Mouse (Mus musculus): ENCODE data around the gene Foxp1. TPM values are rescaled to one million over a fixed set of nuclear protein-coding genes. Genes with fewer than 3 reads are reported as not detected.

Foxp1 gene
- total RNA-seq, 2 experiments from 2014 or later, result 69.8 to 75.1 TPM

- DNase-seq (ENCODE audit: low spot score in 2 of 2), result peak; percentile 8 to 26
Observed at GRCm38 (mm10) chr6:99485217-99485883, 37.2 kb downstream of the Foxp1 start.

GRCm38 (mm10) chr6:99484884-99485216, 37.7 kb downstream of the Foxp1 start:
- DNase-seq (ENCODE audit: low spot score in 2 of 2), result no peak

- no peak for DNase-seq (ENCODE audit: low spot score in 2 of 2)
Observed at GRCm38 (mm10) chr6:99484197-99484725, 38.3 kb downstream of the Foxp1 start.

- no peak for DNase-seq (ENCODE audit: low spot score in 2 of 2)
Observed at GRCm38 (mm10) chr6:99483556-99483955, 39.0 kb downstream of the Foxp1 start.

GRCm38 (mm10) chr6:99481568-99481967, 41.0 kb downstream of the Foxp1 start:
- no peak for DNase-seq (ENCODE audit: low spot score in 2 of 2)

GRCm38 (mm10) chr6:99478873-99479650, 43.5 kb downstream of the Foxp1 start:
- no peak for DNase-seq (ENCODE audit: low spot score in 2 of 2)

GRCm38 (mm10) chr6:99475040-99475439, 47.5 kb downstream of the Foxp1 start:
- DNase-seq (ENCODE audit: low spot score in 2 of 2), result no peak

- DNase-seq (ENCODE audit: low spot score in 2 of 2), result no peak
Observed at GRCm38 (mm10) chr6:99470906-99471305, 51.6 kb downstream of the Foxp1 start.

- no peak for DNase-seq (ENCODE audit: low spot score in 2 of 2)
Observed at GRCm38 (mm10) chr6:99469134-99469834, 53.2 kb downstream of the Foxp1 start.

- no peak for DNase-seq (ENCODE audit: low spot score in 2 of 2)
Observed at GRCm38 (mm10) chr6:99467831-99468230, 54.7 kb downstream of the Foxp1 start.

- DNase-seq (ENCODE audit: low spot score in 2 of 2), result no peak
Observed at GRCm38 (mm10) chr6:99467109-99467508, 55.4 kb downstream of the Foxp1 start.

GRCm38 (mm10) chr6:99466354-99466753, 56.2 kb downstream of the Foxp1 start:
- no peak for DNase-seq (ENCODE audit: low spot score in 2 of 2)

- no peak for DNase-seq (ENCODE audit: low spot score in 2 of 2)
Observed at GRCm38 (mm10) chr6:99464449-99464848, 58.1 kb downstream of the Foxp1 start.

GRCm38 (mm10) chr6:99463906-99464305, 58.6 kb downstream of the Foxp1 start:
- DNase-seq (ENCODE audit: low spot score in 2 of 2), result no peak

GRCm38 (mm10) chr6:99458775-99459174, 63.7 kb downstream of the Foxp1 start:
- DNase-seq (ENCODE audit: low spot score in 2 of 2), result no peak

GRCm38 (mm10) chr6:99453763-99454520, 68.6 kb downstream of the Foxp1 start:
- no peak for DNase-seq (ENCODE audit: low spot score in 2 of 2)

GRCm38 (mm10) chr6:99452638-99453185, 69.8 kb downstream of the Foxp1 start:
- DNase-seq (ENCODE audit: low spot score in 2 of 2), result no peak

GRCm38 (mm10) chr6:99451479-99451878, 71.0 kb downstream of the Foxp1 start:
- no peak for DNase-seq (ENCODE audit: low spot score in 2 of 2)

GRCm38 (mm10) chr6:99447447-99447846, 75.1 kb downstream of the Foxp1 start:
- DNase-seq (ENCODE audit: low spot score in 2 of 2), result no peak

GRCm38 (mm10) chr6:99446801-99447415, 75.6 kb downstream of the Foxp1 start:
- DNase-seq (ENCODE audit: low spot score in 2 of 2), result no peak

Measured in adrenal gland, postnatal 4 days (tissue).